29 mouse cellular contexts compared by ENCODE assay signal in the genomic region with DNA sequence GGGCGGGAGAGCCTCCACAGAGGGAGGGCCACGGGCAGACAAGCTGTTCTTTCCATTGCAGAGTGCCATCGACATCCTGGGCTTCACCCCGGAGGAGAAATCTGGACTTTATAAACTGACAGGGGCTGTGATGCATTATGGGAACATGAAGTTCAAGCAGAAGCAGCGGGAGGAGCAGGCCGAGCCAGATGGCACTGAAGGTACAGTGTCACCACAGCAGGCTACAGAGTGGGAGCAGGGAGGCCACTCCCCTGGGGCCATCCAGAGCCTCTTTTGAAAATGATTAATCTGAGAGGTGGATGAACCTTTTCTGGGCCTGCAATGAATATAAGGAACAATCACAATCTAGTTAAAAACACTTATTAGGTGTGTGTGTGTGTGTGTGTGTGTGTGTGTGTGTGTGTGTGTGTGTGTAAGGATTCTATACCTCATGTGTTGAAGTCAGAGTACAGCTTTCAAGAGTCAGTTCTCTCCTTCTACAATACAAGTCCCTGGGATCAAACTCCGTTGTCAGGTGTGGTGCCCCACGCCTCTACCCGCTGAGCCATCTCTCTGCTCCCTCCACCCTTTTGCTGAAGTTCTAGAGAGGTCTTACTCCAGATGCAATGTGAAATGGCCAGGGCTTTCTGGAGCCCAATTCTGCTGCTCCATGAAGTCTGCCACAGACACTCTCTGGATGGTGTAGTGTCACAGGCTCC. TPM values are rescaled to one million over a fixed set of nuclear protein-coding genes. Genes with fewer than 3 reads are reported as not detected.
A peak's percentile ranks its signal among the peaks of the same experiment; 100 is the strongest.
DNase-seq lines count a peak whose midpoint lies in the region; ATAC-seq and TF ChIP-seq lines count a peak whose summit lies in the region.
"Had no signal": no experiment of that assay in that cellular context is flagged by ENCODE, and none has a peak within 500 bp of the region (broad histone marks: within the 10 kb centered on the region; RNA-seq: fewer than 3 reads in every experiment).

No protein-coding gene starts in this region.

- H3K4me2 ChIP-seq in heart, embryonic 12.5 days, result no peak overlapping the region
- H3K4me2 ChIP-seq in kidney, embryonic 15.5 days, result no peak overlapping the region
- H3K4me2 ChIP-seq in intestine, embryonic 15.5 days (replicated peaks), result no peak overlapping the region
- H3K4me2 ChIP-seq in intestine, postnatal 0 days (replicated peaks; ENCODE audit: low read depth), result no peak overlapping the region; the same call in 1 of the 2 replicates
- H3K4me2 ChIP-seq: embryonic facial prominence, embryonic 15.5 days; forebrain, embryonic 13.5 days; heart, embryonic 15.5 days; hindbrain, embryonic 13.5 days; midbrain, embryonic 13.5 days had no signal

- peaks cover 60% of the 10 kb centered on the region for H3K27me3 ChIP-seq in heart, embryonic 12.5 days (replicated peaks)
- peaks cover 31% of the 10 kb centered on the region for H3K27me3 ChIP-seq in kidney, embryonic 15.5 days
- peaks cover 10% of the 10 kb centered on the region for H3K27me3 ChIP-seq in intestine, embryonic 15.5 days (replicated peaks)
- H3K27me3 ChIP-seq in intestine, postnatal 0 days (replicated peaks; ENCODE audit: control insufficient read depth, insufficient read depth, low read length), result peaks cover 9% of the 10 kb centered on the region

- intact Hi-C loops in heart, postnatal 25 days (cut with DNase I), result loop anchor here (5.0 kb wide), 1 partner anchor 179 kb away; no protein-coding TSS in a partner anchor

- no peak for ATAC-seq in heart, embryonic 12.5 days (ENCODE audit: insufficient number of reproducible peaks, low FRiP score)
- ATAC-seq in kidney, embryonic 15.5 days (replicated peaks; ENCODE audit: low FRiP score), result no peak
- ATAC-seq in intestine, embryonic 15.5 days, result peak; percentile 74
- ATAC-seq in intestine, postnatal 0 days, result peak; percentile 78
- ATAC-seq: forebrain, embryonic 13.5 days; lung, postnatal 0 days; midbrain, embryonic 13.5 days had no signal

- peak overlapping the region; percentile 48; the same call in 1 of the 2 replicates for H3K9ac ChIP-seq in heart, embryonic 12.5 days
- no peak overlapping the region for H3K9ac ChIP-seq in kidney, embryonic 15.5 days
- H3K9ac ChIP-seq in intestine, embryonic 15.5 days, result 0 out of 2 replicates have a peak overlapping the region, but pooled peaks have one; percentile 13
- H3K9ac ChIP-seq in intestine, postnatal 0 days (ENCODE audit: low read depth, low read length), result no peak overlapping the region
- H3K9ac ChIP-seq: embryonic facial prominence, embryonic 15.5 days; forebrain, embryonic 13.5 days; heart, embryonic 15.5 days; hindbrain, embryonic 13.5 days; midbrain, embryonic 13.5 days had no signal

- no peak overlapping the region for H3K27ac ChIP-seq in heart, embryonic 12.5 days (ENCODE audit: poor library complexity, severe bottlenecking)
- H3K27ac ChIP-seq in kidney, embryonic 15.5 days, result no peak overlapping the region
- H3K27ac ChIP-seq in intestine, embryonic 15.5 days, result no peak overlapping the region
- H3K27ac ChIP-seq in intestine, postnatal 0 days (ENCODE audit: low read depth, low read length), result no peak overlapping the region
- H3K27ac ChIP-seq: embryonic facial prominence, embryonic 15.5 days; forebrain, embryonic 13.5 days; heart, embryonic 15.5 days; hindbrain, embryonic 13.5 days; midbrain, embryonic 13.5 days; stomach, postnatal 0 days had no signal

- no peak for DNase-seq in heart, postnatal 25 days (ENCODE audit: low spot score)
- peak; percentile 25 to 31 for DNase-seq in kidney, postnatal 36 days
- DNase-seq in spleen, postnatal 14 days (ENCODE audit: low spot score in 2 of 2), result no peak
- DNase-seq: adrenal gland, postnatal 25 days; B cell, adult 2 months; cerebellum, adult 18-20 months; cerebellum, postnatal 10 days; gastrocnemius, postnatal 14 days; heart, postnatal 36 days; liver; lung, adult 18-20 months; lung, postnatal 4 days; spleen, adult 18-20 months; thymus, adult 18-20 months; thymus, postnatal 25 days had no signal

- no peak for TF ChIP-seq CTCF in intestine, postnatal 0 days (IDR thresholded peaks at IDR 0.05; ENCODE audit: low read depth)

- peaks cover 1% of the 10 kb centered on the region; the same call in 1 of the 2 replicates for H3K4me1 ChIP-seq in heart, embryonic 12.5 days (replicated peaks)
- peaks cover under 1% of the 10 kb centered on the region for H3K4me1 ChIP-seq in kidney, embryonic 15.5 days
- 0 out of 2 replicates have a peak, but pooled peaks cover 6% of the 10 kb centered on the region for H3K4me1 ChIP-seq in intestine, embryonic 15.5 days (replicated peaks)
- H3K4me1 ChIP-seq in intestine, postnatal 0 days (replicated peaks; ENCODE audit: control insufficient read depth, insufficient read depth, low read length), result no peaks in the 10 kb centered on the region
- H3K4me1 ChIP-seq: embryonic facial prominence, embryonic 15.5 days; forebrain, embryonic 13.5 days; heart, embryonic 15.5 days; hindbrain, embryonic 13.5 days had no signal

- no peaks in the 10 kb centered on the region for H3K9me3 ChIP-seq in heart, embryonic 12.5 days (replicated peaks)
- H3K9me3 ChIP-seq in kidney, embryonic 15.5 days (replicated peaks), result no peaks in the 10 kb centered on the region
- H3K9me3 ChIP-seq in intestine, embryonic 15.5 days, result no peaks in the 10 kb centered on the region
- H3K9me3 ChIP-seq in intestine, postnatal 0 days (ENCODE audit: control insufficient read depth), result no peaks in the 10 kb centered on the region
- H3K9me3 ChIP-seq: embryonic facial prominence, embryonic 15.5 days; forebrain, embryonic 13.5 days; heart, embryonic 15.5 days; hindbrain, embryonic 13.5 days; midbrain, embryonic 13.5 days had no signal

- no peak overlapping the region for H3K4me3 ChIP-seq in heart, embryonic 12.5 days
- no peak overlapping the region for H3K4me3 ChIP-seq in kidney, embryonic 15.5 days (replicated peaks)
- no peak overlapping the region for H3K4me3 ChIP-seq in intestine, embryonic 15.5 days (replicated peaks)
- H3K4me3 ChIP-seq in intestine, postnatal 0 days (ENCODE audit: low read depth, low read length), result no peak overlapping the region
- H3K4me3 ChIP-seq: embryonic facial prominence, embryonic 15.5 days; forebrain, embryonic 13.5 days; heart, embryonic 15.5 days; hindbrain, embryonic 13.5 days; megakaryocyte, embryonic 14.5 days; midbrain, embryonic 13.5 days had no signal

- 51% methylated on average over 9 of the region's 9 CpGs for WGBS in heart, embryonic 12.5 days
- WGBS in kidney, embryonic 15.5 days, result 56% methylated on average over 9 of the region's 9 CpGs
- WGBS in intestine, embryonic 15.5 days, result 42% methylated on average over 9 of the region's 9 CpGs
- 27% methylated on average over 9 of the region's 9 CpGs for WGBS in intestine, postnatal 0 days

- no peaks in the 10 kb centered on the region for H3K36me3 ChIP-seq in heart, embryonic 12.5 days
- H3K36me3 ChIP-seq in kidney, embryonic 15.5 days, result no peaks in the 10 kb centered on the region
- H3K36me3 ChIP-seq in intestine, embryonic 15.5 days, result no peaks in the 10 kb centered on the region
- no peaks in the 10 kb centered on the region for H3K36me3 ChIP-seq in intestine, postnatal 0 days (ENCODE audit: control insufficient read depth, insufficient read depth)
- H3K36me3 ChIP-seq: embryonic facial prominence, embryonic 15.5 days; heart, embryonic 15.5 days; hindbrain, embryonic 13.5 days; midbrain, embryonic 13.5 days had no signal

RNA-seq across cellular contexts. Expression of a gene that starts 8.5 kb away (rescaled TPM):
- 0.47 and 0.55 TPM in 2 replicates for polyA plus RNA-seq in heart, embryonic 12.5 days (2016; fragmentation: Nextera tagmentation; extraction: Ambion mirVana)
- total RNA-seq in heart, postnatal 25 days (2021), result not detected
- polyA plus RNA-seq in kidney, embryonic 15.5 days (2015; fragmentation: Nextera tagmentation; extraction: Ambion mirVana), result 11.4 and 16.9 TPM in 2 replicates
- 0.48 and 1.2 TPM in 2 replicates for polyA plus RNA-seq in intestine, embryonic 15.5 days (2015; fragmentation: Nextera tagmentation; extraction: Ambion mirVana)
- polyA plus RNA-seq in intestine, postnatal 0 days (2015; fragmentation: Nextera tagmentation; extraction: Ambion mirVana), result 0.10 and 0.14 TPM in 2 replicates
- total RNA-seq: adrenal gland, postnatal 25 days; common myeloid progenitor, adult 5-6 weeks; granulocyte monocyte progenitor cell, adult 5-6 weeks; heart, postnatal 36 days had no signal

RNA-seq across cellular contexts. Expression of a gene that starts 34.1 kb away (rescaled TPM):
- polyA plus RNA-seq in heart, embryonic 12.5 days (2016; fragmentation: Nextera tagmentation; extraction: Ambion mirVana), result 24.3 and 25.8 TPM in 2 replicates
- 10 to 100 TPM; 19.0 to 19.5 TPM for total RNA-seq in heart, postnatal 25 days (2021)
- 17.8 and 19.2 TPM in 2 replicates for polyA plus RNA-seq in kidney, embryonic 15.5 days (2015; fragmentation: Nextera tagmentation; extraction: Ambion mirVana)
- polyA plus RNA-seq in intestine, embryonic 15.5 days (2015; fragmentation: Nextera tagmentation; extraction: Ambion mirVana), result 19.5 and 20.7 TPM in 2 replicates
- 13.4 and 14.0 TPM in 2 replicates for polyA plus RNA-seq in intestine, postnatal 0 days (2015; fragmentation: Nextera tagmentation; extraction: Ambion mirVana)

RNA-seq across cellular contexts. Expression of a gene that starts 34.2 kb away (rescaled TPM):
- 20.1 and 21.2 TPM in 2 replicates for polyA plus RNA-seq in heart, embryonic 12.5 days (2016; fragmentation: Nextera tagmentation; extraction: Ambion mirVana)
- total RNA-seq in heart, postnatal 25 days (2021), result 10 to 100 TPM; 13.3 to 14.5 TPM
- 21.1 and 24.6 TPM in 2 replicates for polyA plus RNA-seq in kidney, embryonic 15.5 days (2015; fragmentation: Nextera tagmentation; extraction: Ambion mirVana)
- polyA plus RNA-seq in intestine, embryonic 15.5 days (2015; fragmentation: Nextera tagmentation; extraction: Ambion mirVana), result 20.8 and 24.2 TPM in 2 replicates
- 26.5 and 26.6 TPM in 2 replicates for polyA plus RNA-seq in intestine, postnatal 0 days (2015; fragmentation: Nextera tagmentation; extraction: Ambion mirVana)

Comparison
In these comparisons a context has a peak if more than half of its experiments do, and no peak if none do; other contexts are left out.
1. H3K9ac ChIP-seq: peak in heart, embryonic 12.5 days (single experiment) and intestine, embryonic 15.5 days (single experiment); none in kidney, embryonic 15.5 days (single experiment) and intestine, postnatal 0 days (single experiment).
2. ATAC-seq: peak in intestine, embryonic 15.5 days (single experiment) and intestine, postnatal 0 days (single experiment); none in heart, embryonic 12.5 days (single experiment) and kidney, embryonic 15.5 days (single experiment).
3. DNase-seq: peak in kidney, postnatal 36 days (2 of 2); none in heart, postnatal 25 days (single experiment) and spleen, postnatal 14 days (0 of 2).